Comparison of ENCODE assay signal across 8 mouse cellular contexts in the genomic region with DNA sequence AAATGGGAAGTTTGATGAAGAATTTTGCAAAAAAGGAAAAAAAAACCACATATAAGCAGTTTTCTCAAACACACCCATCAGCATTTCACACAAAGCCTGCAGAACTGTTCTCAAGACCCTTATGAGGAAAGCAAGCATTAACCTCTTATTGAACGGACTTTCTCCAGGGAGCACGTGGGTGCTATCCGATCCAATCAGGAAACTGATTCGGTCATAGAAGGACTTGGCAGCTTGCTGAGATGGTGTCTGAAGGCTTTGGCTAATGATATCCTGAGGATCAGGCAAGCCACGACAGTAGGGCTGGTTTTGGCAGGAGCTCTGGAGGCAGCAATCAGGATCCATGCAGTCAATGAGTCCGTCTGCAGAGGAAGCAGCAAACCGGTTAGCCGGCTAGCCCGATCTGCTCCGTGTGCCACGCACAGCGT.
DNase-seq lines count a peak whose midpoint lies in the region; ATAC-seq and TF ChIP-seq lines count a peak whose summit lies in the region.

No protein-coding gene starts in this region.

- 50% methylated on average over 12 of the region's 12 CpGs for WGBS in midbrain, embryonic 15.5 days

- H3K27ac ChIP-seq in left cerebral cortex, adult 2 months, result no peak overlapping the region
- H3K27ac ChIP-seq in midbrain, embryonic 15.5 days, result 0 out of 2 replicates have a peak overlapping the region, but pooled peaks have one; percentile 21

- peak; percentile 50; the same call in 1 of the 2 replicates for ATAC-seq in midbrain, embryonic 15.5 days (replicated peaks)

- no peak overlapping the region; the same call in 1 of the 2 replicates for H3K4me2 ChIP-seq in midbrain, embryonic 15.5 days

- TF ChIP-seq CTCF in left cerebral cortex, adult 2 months (IDR thresholded peaks at IDR 0.05), result no peak

- H3K9ac ChIP-seq in midbrain, embryonic 15.5 days, result no peak overlapping the region

- intact Hi-C loops in left cerebral cortex, adult 2 months (cut with DNase I), result no loop called here
- intact Hi-C loops in heart, postnatal 25 days (cut with DNase I), result no loop called here
- intact Hi-C loops in heart, postnatal 10 days (cut with DNase I), result no loop called here

- H3K4me3 ChIP-seq in left cerebral cortex, adult 2 months, result peak overlapping the region; percentile 42
- no peak overlapping the region for H3K4me3 ChIP-seq in midbrain, embryonic 15.5 days

- H3K36me3 ChIP-seq in midbrain, embryonic 15.5 days (replicated peaks), result no peaks in the 10 kb centered on the region; the same call in 1 of the 2 replicates

- DNase-seq in left cerebral cortex, adult 2 months (ENCODE audit: extremely low spot score in 1 of 2, low spot score in 2 of 2), result no peak
- no peak for DNase-seq in left cerebral cortex, adult 11 months (ENCODE audit: low spot score)
- peak; percentile 13 for DNase-seq in cerebellum, adult 9-11 months
- DNase-seq in gastrocnemius, postnatal 10 days, result peak; percentile 41
- no peak for DNase-seq in frontal cortex, adult 2 months (ENCODE audit: extremely low spot score in 1 of 2, low spot score in 1 of 2)
- DNase-seq in heart, postnatal 25 days (ENCODE audit: low spot score), result no peak
- DNase-seq in heart, postnatal 10 days, result no peak

- H3K9me3 ChIP-seq in midbrain, embryonic 15.5 days, result no peaks in the 10 kb centered on the region

- no peaks in the 10 kb centered on the region for H3K27me3 ChIP-seq in midbrain, embryonic 15.5 days (replicated peaks)

- H3K4me1 ChIP-seq in midbrain, embryonic 15.5 days, result peaks cover 7% of the 10 kb centered on the region; the same call in 1 of the 2 replicates

Comparison
In these comparisons a context has a peak if more than half of its experiments do, and no peak if none do; other contexts are left out.
1. DNase-seq: peak in cerebellum, adult 9-11 months (single experiment) and gastrocnemius, postnatal 10 days (single experiment); none in left cerebral cortex, adult 2 months (0 of 2), left cerebral cortex, adult 11 months (single experiment), frontal cortex, adult 2 months (0 of 2), heart, postnatal 25 days (single experiment) and heart, postnatal 10 days (0 of 2).